Mouse (Mus musculus) urinary bladder, postnatal 25 days (tissue): ENCODE data around the gene Noc2l.
A peak's percentile ranks its signal among the peaks of the same experiment; 100 is the strongest.

Source experiments
- DNase-seq: peaks from one replicate; pipeline ENCODE4 v3.0.0; 2022; ENCODE audit warnings: low spot score

The Noc2l gene

GRCm38 (mm10) chr4:156235808-156236533 lies at the start of gene Noc2l:
Gene Noc2l, plus strand, starts transcription at chr4:156236010.
- peak; percentile 86 for DNase-seq

GRCm38 (mm10) chr4:156188162-156188810 lies 47.5 kb upstream of the Noc2l start:
- no peak for DNase-seq

GRCm38 (mm10) chr4:156188811-156189323 lies 46.9 kb upstream of the Noc2l start:
- DNase-seq, result no peak

DNA sequence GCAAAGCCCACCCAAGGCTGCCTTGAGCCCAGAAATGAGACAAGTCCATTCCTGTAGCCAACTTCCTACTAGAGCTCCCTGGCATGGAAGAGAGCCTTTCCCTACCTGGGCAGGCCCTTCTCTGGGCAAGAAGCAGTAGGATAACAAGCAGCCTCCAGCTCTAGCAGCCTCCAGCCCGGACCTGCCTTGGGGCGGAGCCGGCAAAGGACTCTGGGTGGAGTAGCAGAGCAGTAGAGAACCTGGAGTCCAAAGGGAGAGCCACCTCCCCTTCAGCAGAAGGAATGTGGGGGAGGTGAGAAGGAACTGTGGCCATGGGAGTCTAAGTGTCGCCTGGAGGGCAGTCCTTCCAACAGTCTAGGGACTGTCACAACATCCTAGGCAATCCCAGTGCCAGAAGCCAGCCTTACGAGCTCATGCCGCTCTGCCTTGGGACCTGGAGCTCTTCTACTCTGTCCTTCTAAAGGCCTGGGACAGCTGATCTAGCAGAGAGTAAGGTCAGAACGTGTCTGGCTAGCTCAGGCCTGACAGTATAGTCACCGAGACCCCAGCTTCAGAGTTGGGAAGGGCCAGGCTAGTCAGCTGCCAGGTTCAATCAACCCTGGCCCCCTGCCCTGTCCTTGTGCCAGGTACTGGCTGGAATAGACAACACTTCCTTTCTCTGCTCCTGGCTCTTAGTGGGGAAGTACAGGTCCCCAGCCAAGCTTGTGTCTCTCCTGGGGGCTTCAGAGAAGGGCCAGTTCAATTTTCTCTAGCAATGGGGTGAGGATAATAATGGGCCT lies 43.2 kb upstream of the Noc2l start:
- DNase-seq, result peak; percentile 40

DNA sequence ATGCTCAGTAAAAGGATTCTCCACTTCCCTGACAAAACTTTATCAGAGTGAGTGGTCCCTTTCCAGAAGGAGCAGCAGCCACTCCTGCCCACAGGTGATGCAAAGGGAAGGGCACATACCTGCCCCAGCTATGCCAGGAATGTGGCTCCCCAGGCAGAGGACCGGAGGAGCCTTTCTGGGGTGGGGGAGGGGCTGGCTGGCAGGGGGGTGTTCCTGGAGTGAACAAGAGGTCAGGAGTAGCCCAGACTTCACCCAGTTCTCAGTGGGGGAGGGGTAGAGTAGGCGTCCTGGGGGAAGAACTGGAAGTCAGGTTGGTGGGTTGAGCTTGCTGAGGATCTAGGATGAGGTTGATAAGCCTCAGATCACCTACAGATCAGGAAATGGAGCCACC lies 42.6 kb upstream of the Noc2l start:
- DNase-seq, result peak; percentile 21

DNA sequence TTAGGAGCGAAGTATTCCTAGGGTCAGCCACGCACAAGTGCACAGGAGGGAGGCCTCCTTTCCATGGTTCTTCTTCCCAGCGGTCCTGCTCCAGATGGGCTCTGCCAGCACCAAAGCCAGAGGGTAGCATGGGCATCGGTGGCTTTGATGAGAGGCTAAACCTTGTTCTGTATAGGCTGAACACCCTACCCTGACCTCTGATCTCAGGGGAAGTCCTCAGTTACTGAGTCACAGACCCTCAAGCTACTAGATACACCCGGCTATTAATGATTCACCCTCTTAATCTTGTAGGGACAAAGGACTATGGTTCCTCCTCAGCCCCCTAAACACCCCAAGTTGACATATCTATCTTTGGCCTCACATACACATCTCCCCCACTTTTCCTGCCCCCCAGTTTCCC lies 41.9 kb upstream of the Noc2l start:
- no peak for DNase-seq

GRCm38 (mm10) chr4:156194346-156194745 lies 41.5 kb upstream of the Noc2l start:
- DNase-seq, result no peak

DNA sequence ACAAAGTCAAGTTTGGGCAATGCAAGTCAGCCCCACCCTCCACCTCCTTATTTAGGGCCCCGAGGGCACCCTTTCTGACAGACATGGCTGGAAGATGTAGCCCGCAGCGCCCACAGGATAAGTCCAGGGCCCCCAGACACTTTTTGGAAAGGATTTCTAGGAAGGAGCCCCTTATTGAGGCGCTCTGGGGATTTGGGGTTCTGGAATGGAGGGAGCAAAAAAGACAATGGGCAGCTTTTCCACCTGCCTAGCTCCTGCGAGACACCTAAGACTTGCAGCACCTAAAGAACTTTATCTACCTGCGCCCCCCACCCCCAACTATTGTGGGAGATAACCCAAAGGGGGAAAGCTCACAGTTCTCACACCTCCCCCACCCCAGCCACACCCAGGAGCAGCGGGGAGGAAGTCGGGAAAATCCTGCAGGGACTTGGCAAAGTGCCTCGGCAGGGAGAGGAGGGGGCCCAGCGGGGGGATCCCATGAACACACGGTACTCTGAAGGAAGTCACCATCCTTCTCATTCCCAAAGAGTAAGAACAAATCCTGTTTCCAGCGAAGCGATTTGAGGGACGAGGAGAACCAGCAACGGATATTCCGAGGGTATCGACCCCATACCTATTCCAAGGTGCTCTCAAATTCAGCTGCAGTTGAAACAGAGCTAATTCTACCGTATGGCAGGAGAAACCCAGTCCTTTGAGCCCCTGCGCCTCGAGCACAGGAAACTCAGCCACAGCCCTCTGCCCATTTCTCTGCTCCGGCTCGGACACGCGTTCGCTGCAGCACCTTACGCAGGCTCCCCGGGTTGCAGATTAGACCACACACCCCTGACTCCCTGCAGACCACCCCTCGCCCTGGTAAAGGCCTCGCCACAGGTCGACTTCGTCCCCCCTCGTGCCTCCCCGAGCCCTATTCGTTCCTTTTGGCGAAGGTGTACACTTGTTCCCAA lies 39.6 kb upstream of the Noc2l start:
- DNase-seq, result peak; percentile 52

DNA sequence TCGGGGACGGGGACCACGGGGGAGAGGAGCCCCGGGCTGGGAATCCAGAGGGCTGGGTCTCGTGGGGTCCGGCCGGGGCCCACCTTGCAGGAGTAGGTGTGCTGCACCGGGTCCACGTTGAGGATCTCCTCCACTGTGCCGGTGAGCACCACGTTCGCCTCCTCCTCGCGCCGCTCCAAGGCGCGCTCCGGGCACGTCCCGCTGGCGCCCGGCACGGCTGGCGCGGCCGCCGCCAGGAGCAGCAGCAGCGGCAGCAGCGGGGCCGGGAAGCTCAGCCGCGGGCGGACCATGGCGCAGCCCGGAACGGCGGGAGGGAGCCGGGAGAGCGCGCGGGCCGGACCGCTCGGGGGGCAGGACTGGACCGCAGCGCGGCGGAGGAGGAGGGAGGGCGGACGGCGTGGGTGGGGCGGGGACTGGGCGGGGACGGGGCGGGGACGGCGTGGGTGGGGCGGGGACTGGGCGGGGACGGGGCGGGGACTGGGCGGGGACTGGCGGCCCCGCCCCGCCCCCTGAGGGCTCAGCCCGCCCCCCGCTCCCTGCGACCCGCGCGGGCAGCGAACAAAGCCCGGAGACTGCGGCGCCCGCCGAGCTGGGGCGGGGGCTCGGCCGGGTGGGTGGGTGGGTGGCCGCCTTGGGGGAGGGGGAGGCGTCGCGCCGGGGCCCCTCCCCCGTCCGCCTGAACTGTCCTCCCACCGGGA lies 38.5 kb upstream of the Noc2l start, which contains the start of gene Agrn:
TSS of gene Agrn (minus strand) at position 358 of the 698 bp plus-strand sequence.
- peak; percentile 70 for DNase-seq

GRCm38 (mm10) chr4:156197829-156198205 lies 38.0 kb upstream of the Noc2l start:
- DNase-seq, result peak; percentile 81

DNA sequence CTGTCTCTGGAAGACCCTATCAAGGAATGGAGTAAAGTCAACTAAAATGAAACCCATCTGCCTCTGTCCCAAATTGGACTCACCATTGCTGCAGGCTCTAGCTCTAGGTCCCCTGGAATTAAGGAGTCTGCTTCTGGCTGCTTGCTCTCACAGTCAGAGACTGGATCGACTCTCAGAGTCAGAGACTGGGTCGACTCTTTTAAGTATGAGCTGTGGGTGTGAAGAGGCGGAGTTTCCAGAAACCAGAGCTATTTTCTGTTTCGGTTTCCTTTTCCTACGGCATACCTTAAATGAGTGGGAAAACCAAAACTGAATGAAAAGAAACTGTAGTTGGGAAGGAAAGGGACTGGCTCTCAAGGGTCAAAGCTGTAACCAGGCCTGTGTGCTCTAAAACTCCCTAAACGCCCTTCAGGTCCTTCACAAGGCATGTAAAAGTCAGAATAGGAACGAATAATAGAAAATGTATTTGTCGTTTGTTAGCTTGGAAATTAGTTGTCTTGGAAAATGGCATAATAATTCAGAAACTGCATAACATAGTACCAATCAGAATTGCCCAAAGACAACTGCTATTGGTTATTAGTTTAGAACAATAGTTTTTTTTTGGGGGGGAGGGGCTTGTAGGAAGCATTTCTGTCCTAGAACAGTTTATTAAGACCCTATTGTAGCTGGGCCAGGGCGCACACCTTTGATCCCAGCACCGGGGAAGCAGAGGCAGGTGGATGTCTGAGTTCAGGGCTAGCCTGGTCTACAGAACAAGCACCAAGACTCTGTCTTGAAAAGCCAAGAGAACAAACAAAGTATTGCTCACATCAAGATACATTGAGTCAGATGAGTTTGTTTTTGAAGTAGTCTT lies 35.0 kb upstream of the Noc2l start, which contains the start of gene Isg15:
TSS of gene Isg15 (minus strand) at position 196 of the 853 bp plus-strand sequence.
- no peak for DNase-seq

DNA sequence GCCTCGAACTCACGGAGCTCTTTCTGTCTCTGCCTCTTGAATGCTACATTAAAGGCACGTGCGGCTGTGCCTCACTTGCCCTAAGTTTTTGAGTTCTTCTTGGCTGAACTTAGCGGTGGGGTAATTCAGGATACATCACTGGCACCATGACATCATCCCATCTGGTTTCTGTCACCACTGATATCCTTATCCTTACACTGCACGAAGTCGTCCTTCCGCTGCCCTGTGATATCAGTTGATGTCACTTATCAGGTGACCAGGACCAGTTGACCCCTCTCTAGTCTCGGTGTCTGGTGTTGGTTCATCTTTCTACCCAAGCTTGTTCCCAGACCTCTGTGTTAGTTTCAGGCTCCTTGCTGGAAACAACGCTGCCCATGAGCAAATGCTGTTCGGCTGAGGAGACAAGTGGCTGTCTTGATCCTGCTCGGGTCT lies 33.3 kb upstream of the Noc2l start:
- no peak for DNase-seq

DNA sequence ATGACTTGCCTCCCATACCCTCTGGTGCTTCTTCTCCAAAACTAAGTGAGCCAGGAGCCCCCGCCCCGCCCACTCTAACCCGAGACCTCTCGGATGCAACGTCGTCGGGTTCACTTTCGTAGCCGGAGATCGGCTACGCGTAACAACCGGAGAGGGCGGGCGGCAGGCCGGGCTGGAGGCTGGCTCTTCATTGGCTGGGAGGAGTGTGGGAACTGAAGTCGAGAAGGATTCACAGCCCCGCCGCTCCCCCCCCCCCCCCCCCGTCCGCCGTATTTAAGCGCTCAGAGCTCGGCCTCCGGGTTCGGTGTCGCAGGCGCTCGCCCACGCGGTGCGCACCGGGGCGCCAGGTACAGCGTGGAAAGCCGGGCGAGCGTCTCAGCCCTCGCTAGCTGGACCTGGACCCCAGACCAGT lies 32.8 kb upstream of the Noc2l start, which contains the start of gene AW011738:
TSS of gene AW011738 (plus strand) at position 304 of the 412 bp plus-strand sequence.
- peak; percentile 49 for DNase-seq

- DNase-seq, result no peak
Observed at GRCm38 (mm10) chr4:156203413-156204131, 32.2 kb upstream of the Noc2l start.

- no peak for DNase-seq
Observed at GRCm38 (mm10) chr4:156208872-156209271, 26.9 kb upstream of the Noc2l start.

DNA sequence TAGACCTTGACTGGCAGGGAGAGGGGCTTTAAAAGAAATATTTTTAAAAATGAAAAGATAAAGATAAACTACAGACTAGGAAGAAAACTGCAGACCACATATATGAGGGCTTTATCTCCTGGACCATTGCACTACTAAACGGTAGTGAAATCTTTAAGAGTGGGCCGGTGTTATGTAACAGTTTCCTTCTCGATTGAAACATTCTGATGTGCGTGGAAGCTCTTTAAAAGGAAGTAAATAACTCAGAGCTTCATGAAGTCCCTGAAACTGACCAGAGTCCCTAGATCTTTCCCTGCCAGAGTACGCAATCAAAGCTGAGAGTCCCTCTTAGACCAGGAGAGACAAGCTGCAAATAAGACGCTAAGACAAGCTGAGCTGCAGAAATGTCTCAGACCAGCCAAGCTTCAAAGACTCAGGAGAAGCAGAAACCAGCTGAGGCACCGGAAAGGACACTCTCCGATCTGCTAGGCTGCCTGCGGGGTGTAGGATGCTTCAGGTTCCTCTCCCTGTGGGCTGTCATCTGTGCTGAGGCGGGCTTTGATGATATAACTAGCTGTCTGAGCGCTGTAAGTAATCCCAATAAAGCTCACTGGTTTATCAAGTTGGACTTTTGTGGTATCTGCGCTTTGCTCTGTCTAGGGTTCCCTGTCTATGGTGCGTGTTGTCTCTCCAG lies 25.7 kb upstream of the Noc2l start:
- DNase-seq, result no peak

- DNase-seq, result no peak
Observed at GRCm38 (mm10) chr4:156213134-156213533, 22.7 kb upstream of the Noc2l start.

DNA sequence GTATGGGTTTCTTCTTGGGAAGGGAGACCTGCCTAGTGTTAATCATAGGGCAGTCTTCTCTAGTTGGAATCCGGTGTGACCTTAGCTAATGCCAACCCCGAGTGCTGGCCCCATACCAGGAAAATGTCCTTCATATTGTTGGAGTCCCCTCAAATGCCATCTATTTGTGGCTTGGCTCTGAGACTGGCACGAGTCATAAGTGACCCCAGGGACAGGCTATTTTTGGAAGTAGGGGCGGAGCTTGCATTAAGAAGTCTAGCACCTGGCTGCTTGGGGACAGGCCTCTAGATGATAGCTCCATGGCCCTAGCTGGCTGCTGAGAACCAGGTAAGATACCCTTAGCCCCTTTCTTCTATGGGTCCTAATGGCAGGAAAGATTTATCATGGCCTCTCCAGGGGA lies 20.2 kb upstream of the Noc2l start, which contains the start of gene Perm1:
TSS of gene Perm1 (plus strand) at position 220 of the 400 bp plus-strand sequence.
- no peak for DNase-seq
